Mouse (Mus musculus) liver, embryonic 14.5 days (tissue): ENCODE data around the gene Esrra.

ENCODE experiments used
- CTCF ChIP-seq: IDR thresholded peaks from 2 replicates; pipeline ENCODE4 v1.5.1; 2016; ENCODE audit warnings: antibody characterized with exemption, low read depth, control low read depth
- EP300 ChIP-seq: IDR thresholded peaks from 2 replicates; pipeline ENCODE4 v1.6.1; 2016; ENCODE audit warnings: antibody characterized with exemption, low read depth

DNA sequence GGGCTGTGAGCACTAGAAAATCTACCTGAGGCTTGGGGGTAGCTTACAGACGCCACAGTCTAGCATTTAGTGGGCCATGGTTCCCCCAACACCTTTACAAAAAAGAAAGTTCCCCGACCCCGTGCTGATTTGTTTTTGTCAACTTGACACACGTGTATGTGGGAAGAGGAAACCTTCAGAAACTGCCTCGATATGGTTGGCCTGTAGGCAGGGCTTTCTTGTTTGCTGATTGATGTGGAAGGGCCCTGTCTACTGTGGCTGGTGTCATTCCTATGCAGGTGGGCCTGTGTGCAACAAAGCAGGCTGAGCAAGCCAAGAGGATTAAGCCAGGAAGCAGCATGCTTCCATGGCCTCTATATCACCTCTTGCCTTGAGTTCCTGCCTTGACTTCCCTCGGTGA, 8.6 kb downstream of the Esrra start:
- TF ChIP-seq CTCF (no peak), EP300 (no peak)
